In genomic region chr3:55785981-55786725, GRCm38 (mm10) we compare ENCODE assay signal across 10 mouse cellular contexts. TPM values are rescaled to one million over a fixed set of nuclear protein-coding genes. Genes with fewer than 3 reads are reported as not detected.
DNase-seq lines count a peak whose midpoint lies in the region; ATAC-seq lines count a peak whose summit lies in the region.
"Had no signal": no experiment of that assay in that cellular context is flagged by ENCODE, and none has a peak within 500 bp of the region (broad histone marks: within the 10 kb centered on the region; RNA-seq: fewer than 3 reads in every experiment).

No protein-coding gene starts in this region.

- no peaks in the 10 kb centered on the region for H3K9me3 ChIP-seq in neural tube, embryonic 11.5 days (ENCODE audit: control insufficient read depth, low read length)
- H3K9me3 ChIP-seq in embryonic facial prominence, embryonic 12.5 days, result no peaks in the 10 kb centered on the region
- no peaks in the 10 kb centered on the region for H3K9me3 ChIP-seq in limb, embryonic 13.5 days

- 6% methylated on average over 3 of the region's 3 CpGs for WGBS in neural tube, embryonic 11.5 days
- WGBS in embryonic facial prominence, embryonic 12.5 days, result 16% methylated on average over 3 of the region's 3 CpGs
- 17% methylated on average over 3 of the region's 3 CpGs for WGBS in limb, embryonic 13.5 days

- no peak for ATAC-seq in neural tube, embryonic 11.5 days (ENCODE audit: insufficient read depth, low FRiP score, low TSS enrichment)
- no peak for ATAC-seq in embryonic facial prominence, embryonic 12.5 days (ENCODE audit: insufficient number of reproducible peaks, insufficient read depth, low FRiP score, low TSS enrichment)
- ATAC-seq in limb, embryonic 13.5 days (ENCODE audit: low FRiP score, low read depth), result no peak
- ATAC-seq in erythroblast, adult 5-6 weeks (replicated peaks; ENCODE audit: low FRiP score, poor library complexity, severe bottlenecking), result no peak

- no peak for DNase-seq in neural tube, embryonic 11.5 days (ENCODE audit: low spot score)
- DNase-seq in neural tube, embryonic 10.5 days (ENCODE audit: extremely low spot score, low spot score), result no peak
- peak; percentile 40 for DNase-seq in retina, postnatal 1 day
- DNase-seq in right cerebral cortex, postnatal 25 days, result no peak
- DNase-seq in urinary bladder, postnatal 25 days (ENCODE audit: low spot score), result no peak
- DNase-seq: lung, adult 2 months had no signal

- H3K9ac ChIP-seq in neural tube, embryonic 11.5 days (ENCODE audit: low read length), result no peak overlapping the region; the same call in 1 of the 2 replicates
- H3K9ac ChIP-seq in embryonic facial prominence, embryonic 12.5 days, result peak overlapping the region; percentile 85
- peak overlapping the region; percentile 90 for H3K9ac ChIP-seq in limb, embryonic 13.5 days

- peaks cover 44% of the 10 kb centered on the region for H3K27me3 ChIP-seq in neural tube, embryonic 11.5 days (ENCODE audit: control insufficient read depth, insufficient read depth, low read length)
- H3K27me3 ChIP-seq in embryonic facial prominence, embryonic 12.5 days, result peaks cover 3% of the 10 kb centered on the region; the same call in 1 of the 2 replicates
- H3K27me3 ChIP-seq in limb, embryonic 13.5 days, result peaks cover 10% of the 10 kb centered on the region

- H3K4me3 ChIP-seq in neural tube, embryonic 11.5 days (ENCODE audit: low read depth, low read length), result no peak overlapping the region
- peak overlapping the region; percentile 48 for H3K4me3 ChIP-seq in embryonic facial prominence, embryonic 12.5 days
- peak overlapping the region; percentile 52 for H3K4me3 ChIP-seq in limb, embryonic 13.5 days
- H3K4me3 ChIP-seq: myocyte had no signal

- 0 out of 2 replicates have a peak overlapping the region, but pooled peaks have one; percentile 4 for H3K27ac ChIP-seq in neural tube, embryonic 11.5 days (ENCODE audit: low read depth, low read length)
- H3K27ac ChIP-seq in embryonic facial prominence, embryonic 12.5 days, result peak overlapping the region; percentile 97
- H3K27ac ChIP-seq in limb, embryonic 13.5 days, result peak overlapping the region; percentile 94

- H3K36me3 ChIP-seq in neural tube, embryonic 11.5 days (ENCODE audit: control insufficient read depth, insufficient read depth, low read length), result no peaks in the 10 kb centered on the region
- no peaks in the 10 kb centered on the region for H3K36me3 ChIP-seq in embryonic facial prominence, embryonic 12.5 days
- H3K36me3 ChIP-seq in limb, embryonic 13.5 days, result no peaks in the 10 kb centered on the region

- peak overlapping the region; percentile 25; the same call in 1 of the 2 replicates for H3K4me2 ChIP-seq in neural tube, embryonic 11.5 days (ENCODE audit: low read depth)
- peak overlapping the region; percentile 71 for H3K4me2 ChIP-seq in embryonic facial prominence, embryonic 12.5 days (replicated peaks)
- peak overlapping the region; percentile 83 for H3K4me2 ChIP-seq in limb, embryonic 13.5 days (replicated peaks)

- H3K4me1 ChIP-seq in neural tube, embryonic 11.5 days (ENCODE audit: control insufficient read depth, insufficient read depth, low read length), result peaks cover 18% of the 10 kb centered on the region
- H3K4me1 ChIP-seq in embryonic facial prominence, embryonic 12.5 days, result peaks cover 16% of the 10 kb centered on the region
- H3K4me1 ChIP-seq in limb, embryonic 13.5 days, result peaks cover 38% of the 10 kb centered on the region

RNA-seq across cellular contexts. Expression of gene Mab21l1, which starts 3.8 kb away (rescaled TPM):
- 20.0 and 21.3 TPM in 2 replicates for polyA plus RNA-seq in neural tube, embryonic 11.5 days (2014; fragmentation: Nextera tagmentation; extraction: Ambion mirVana)
- polyA plus RNA-seq in embryonic facial prominence, embryonic 12.5 days (2016; fragmentation: Nextera tagmentation; extraction: Ambion mirVana), result 70.0 and 78.4 TPM in 2 replicates
- polyA plus RNA-seq in limb, embryonic 13.5 days (2015; fragmentation: Nextera tagmentation; extraction: Ambion mirVana), result 44.2 and 46.8 TPM in 2 replicates
- total RNA-seq in erythroblast, adult 5-6 weeks (2015; ENCODE audit: low replicate concordance), result not detected in 2 replicates
- not detected in 2 replicates for total RNA-seq in erythroblast, adult 5-6 weeks (2017; ENCODE audit: low replicate concordance)

Comparison
In these comparisons a context has a peak if more than half of its experiments do, and no peak if none do; other contexts are left out.
1. H3K27ac ChIP-seq: peak in every context shown above with its lines; median percentile 97 in embryonic facial prominence, embryonic 12.5 days; 94 in limb, embryonic 13.5 days; 4 in neural tube, embryonic 11.5 days.
2. H3K4me2 ChIP-seq: peak in every context shown above with its lines; median percentile 83 in limb, embryonic 13.5 days; 71 in embryonic facial prominence, embryonic 12.5 days; 25 in neural tube, embryonic 11.5 days.